Mouse (Mus musculus) neutrophil, adult 5-6 weeks (primary cell): ENCODE data around the gene Adnp. TPM values are rescaled to one million over a fixed set of nuclear protein-coding genes. Genes with fewer than 3 reads are reported as not detected.
A peak's percentile ranks its signal among the peaks of the same experiment; 100 is the strongest.

ENCODE experiments used
- ATAC-seq: fragments of 151-379, 151-347 bp; 2 replicates; pipeline ENCODE4 v1.8.0; 2017; ENCODE audit warnings: mild to moderate bottlenecking, moderate TSS enrichment; ENCODE audit not compliant: insufficient number of reproducible peaks, poor library complexity, low FRiP score, severe bottlenecking; ENCODE audit errors: extremely low read depth
- total RNA-seq: library from RNA; stranded (forward); fragments of 200-1000 nt; gene quantifications from 2 replicates; pipeline ENCODE4 v1.2.3, GENCODE M21; 2017

The Adnp gene
- 8.1 and 13.3 TPM in 2 replicates for total RNA-seq

- ATAC-seq = peak; percentile 89
These were observed at the start of gene Adnp for GRCm38 (mm10) chr2:168206725-168207644. Adnp (minus strand) TSS chr2:168207112.

- ATAC-seq = no peak
These were observed 49.6 kb upstream of the Adnp start for GRCm38 (mm10) chr2:168256506-168256905.

GRCm38 (mm10) chr2:168253822-168254221 lies 46.9 kb upstream of the Adnp start:
- no peak for ATAC-seq

DNA sequence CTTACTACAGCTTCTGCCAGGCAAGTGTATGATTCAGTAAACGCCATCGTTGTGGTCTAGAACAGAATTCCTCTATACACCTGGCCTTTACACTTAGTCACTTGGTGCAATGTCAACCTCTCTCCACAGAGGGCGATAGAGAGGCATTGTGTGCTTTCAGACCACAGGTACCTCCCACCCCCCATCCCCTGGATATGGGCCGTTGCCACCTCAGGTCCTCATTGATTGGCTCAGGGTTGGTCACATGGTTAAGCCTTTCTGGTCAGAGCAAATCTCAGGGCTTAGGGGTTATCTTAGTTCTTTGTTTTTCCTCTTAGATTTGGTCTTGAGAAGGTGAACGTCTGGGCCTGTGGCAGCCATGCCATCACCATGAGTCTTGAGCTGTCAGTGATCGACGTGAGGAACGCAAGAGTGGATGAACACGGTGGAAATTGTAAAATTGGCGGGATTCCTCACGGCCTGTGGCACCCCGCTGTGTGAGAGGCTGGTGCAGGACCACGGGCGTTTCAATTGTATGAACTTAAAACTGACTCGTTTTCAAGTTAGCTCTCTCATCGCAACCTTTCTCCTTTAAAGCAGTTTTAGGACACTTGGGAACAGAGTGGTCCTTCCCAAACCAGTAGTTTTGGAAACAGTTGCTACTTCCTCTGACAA lies 45.9 kb upstream of the Adnp start:
- no peak for ATAC-seq

GRCm38 (mm10) chr2:168250270-168250669 lies 43.4 kb upstream of the Adnp start:
- ATAC-seq = peak; percentile 73

GRCm38 (mm10) chr2:168248856-168249245 lies 41.9 kb upstream of the Adnp start:
- ATAC-seq = peak; percentile 28; the same call in 1 of the 2 replicates

GRCm38 (mm10) chr2:168248167-168248855 lies 41.4 kb upstream of the Adnp start:
- ATAC-seq = no peak

- ATAC-seq = no peak
These were observed 38.7 kb upstream of the Adnp start for GRCm38 (mm10) chr2:168245571-168245970.

DNA sequence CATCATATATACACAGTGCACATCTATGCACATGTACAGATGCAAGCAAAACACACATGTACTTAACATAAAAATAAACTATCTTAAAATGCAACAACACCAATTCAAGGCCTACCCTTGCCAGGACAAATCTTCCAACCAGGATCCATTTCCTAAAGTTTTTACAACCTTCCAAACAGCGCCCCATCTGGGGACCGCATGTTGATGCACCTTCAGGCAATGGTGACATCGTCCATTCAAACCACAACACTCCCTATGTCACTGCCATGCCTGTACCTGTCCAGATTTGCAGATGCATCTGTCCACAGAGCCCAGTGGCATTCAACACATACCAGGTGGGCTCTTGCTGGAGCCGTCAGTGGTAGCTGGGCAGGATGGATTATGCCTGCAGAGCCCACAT lies 36.4 kb upstream of the Adnp start:
- no peak for ATAC-seq

DNA sequence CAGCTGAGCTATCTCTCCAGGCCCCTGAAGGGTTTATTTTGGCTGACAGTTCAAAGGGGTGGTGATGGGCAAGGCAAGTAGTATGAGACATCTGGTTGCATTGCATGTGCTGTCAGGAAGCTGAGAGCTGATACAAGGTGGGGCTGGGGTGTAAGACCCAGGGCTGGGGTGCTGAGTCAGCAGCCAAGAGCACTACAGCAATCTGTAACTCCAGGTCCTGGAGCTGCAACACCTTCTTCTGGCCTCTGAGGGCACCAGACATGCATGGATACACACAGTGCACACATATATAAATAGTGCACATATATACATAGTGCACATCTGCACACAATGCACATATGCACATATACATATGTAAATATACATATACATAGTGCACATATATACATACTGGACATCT lies 35.9 kb upstream of the Adnp start:
- no peak for ATAC-seq

GRCm38 (mm10) chr2:168238335-168238734 lies 31.4 kb upstream of the Adnp start:
- no peak for ATAC-seq

DNA sequence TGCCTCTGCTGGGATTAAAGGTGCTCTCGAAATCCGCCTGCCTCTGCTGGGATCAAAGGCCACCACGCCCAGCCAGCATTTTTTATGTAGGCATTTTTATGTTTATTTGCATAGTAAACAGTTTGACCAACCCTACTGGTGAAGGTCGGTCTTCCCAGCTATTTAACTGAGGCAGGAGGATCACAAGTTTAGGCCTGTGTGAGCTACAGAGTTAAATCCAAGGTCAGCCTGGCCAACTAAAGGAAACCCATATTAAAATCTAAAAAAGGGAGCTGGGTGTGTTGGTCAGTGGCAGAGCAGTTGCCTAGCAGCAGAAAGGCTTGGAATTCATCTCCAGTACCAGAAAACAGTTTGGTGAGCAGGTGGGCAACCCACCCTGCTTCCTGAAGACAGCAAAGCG lies 26.4 kb upstream of the Adnp start:
- ATAC-seq = no peak

GRCm38 (mm10) chr2:168231471-168231829 lies 24.5 kb upstream of the Adnp start:
- no peak for ATAC-seq

DNA sequence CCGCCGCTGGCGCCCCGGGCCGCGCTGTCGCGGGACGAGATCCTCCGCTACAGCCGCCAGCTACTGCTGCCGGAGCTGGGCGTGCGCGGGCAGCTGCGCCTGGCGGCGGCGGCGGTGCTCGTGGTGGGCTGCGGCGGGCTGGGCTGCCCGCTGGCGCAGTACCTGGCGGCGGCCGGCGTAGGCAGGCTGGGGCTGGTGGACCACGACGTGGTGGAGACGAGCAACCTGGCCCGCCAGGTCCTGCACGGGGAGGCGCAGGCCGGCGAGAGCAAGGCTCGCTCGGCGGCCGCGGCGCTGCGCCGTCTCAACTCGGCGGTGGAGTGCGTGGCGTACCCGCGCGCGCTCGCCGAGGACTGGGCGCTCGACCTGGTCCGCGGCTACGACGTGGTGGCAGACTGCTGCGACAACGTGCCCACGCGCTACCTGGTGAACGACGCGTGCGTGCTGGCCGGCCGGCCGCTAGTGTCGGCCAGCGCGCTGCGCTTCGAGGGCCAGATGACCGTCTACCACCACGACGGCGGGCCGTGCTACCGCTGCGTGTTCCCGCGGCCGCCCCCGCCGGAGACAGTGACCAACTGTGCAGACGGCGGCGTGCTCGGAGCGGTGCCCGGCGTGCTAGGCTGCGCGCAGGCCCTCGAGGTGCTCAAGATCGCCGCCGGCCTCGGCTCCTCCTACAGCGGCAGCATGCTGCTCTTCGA lies 24.0 kb upstream of the Adnp start:
- ATAC-seq = no peak

DNA sequence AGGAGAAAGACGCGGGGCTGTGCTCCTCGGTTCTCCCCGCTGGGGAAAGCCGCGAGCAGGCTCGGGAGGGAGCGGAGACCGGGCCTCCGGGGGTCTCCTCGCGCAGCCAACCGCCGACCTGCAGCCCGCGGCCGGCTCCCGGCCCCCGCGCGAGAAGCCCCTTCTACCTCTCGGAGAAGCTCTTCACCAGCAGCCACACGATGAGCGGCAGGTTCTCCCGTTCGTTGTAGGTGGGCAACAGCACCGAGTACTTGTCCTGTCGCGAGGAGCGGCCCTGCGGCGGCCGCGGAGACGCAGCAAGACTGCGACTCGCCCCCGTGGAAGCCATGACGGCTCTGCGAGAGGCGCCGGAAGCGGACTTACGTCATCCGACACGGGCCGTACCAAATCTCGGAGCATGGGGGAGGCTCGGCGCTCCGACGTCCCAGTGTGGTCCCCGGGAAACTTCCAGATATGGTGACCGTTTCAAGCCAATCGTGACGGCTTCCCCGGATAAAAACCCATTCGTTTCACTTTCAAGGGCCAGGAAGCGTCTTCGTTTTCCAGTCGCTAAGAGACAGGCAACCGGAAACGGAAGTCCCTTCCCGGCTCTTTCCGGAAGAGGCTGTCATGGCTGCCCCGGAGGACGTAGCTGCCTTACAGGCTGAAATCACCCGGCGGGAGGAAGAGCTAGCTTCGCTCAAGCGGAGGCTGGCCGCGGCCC lies 23.3 kb upstream of the Adnp start, which contains the start of the genes Gm20716, Dpm1 and Mocs3:
Gm20716 (minus strand) TSS at position 339 of the 703 bp plus-strand sequence.
Dpm1 (minus strand) TSS at position 566 of the 703 bp plus-strand sequence.
Mocs3 (plus strand) TSS at position 597 of the 703 bp plus-strand sequence.
- ATAC-seq = peak; percentile 82

GRCm38 (mm10) chr2:168229116-168230025 lies 22.5 kb upstream of the Adnp start:
- ATAC-seq = no peak

DNA sequence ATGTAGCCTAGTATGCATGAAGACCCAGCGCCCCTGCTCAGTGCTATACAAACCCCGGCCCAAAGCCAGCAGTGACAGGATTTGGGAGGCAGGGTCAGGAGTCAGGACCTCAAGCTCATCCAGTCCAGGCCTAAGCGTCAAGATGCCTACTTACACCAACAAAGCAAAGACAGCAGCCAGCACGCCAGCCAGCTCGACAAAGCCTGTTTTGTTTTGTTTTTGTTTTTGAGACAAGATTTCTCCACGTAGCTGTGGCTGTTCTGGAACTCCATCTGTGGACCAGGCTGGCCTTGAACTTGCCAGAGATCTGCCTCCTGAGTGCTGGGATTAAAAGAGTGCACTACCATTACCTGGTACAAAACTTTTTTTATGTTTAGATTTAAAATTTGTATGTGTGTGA lies 16.4 kb upstream of the Adnp start:
- no peak for ATAC-seq
